Mouse (Mus musculus) R1 (cell line): ENCODE measurements at regions not wholly inside any gene's neighbourhood (a gene's known extent, or its start where the extent isn't known, plus 50 kb on each side); places are given as distances from the start of the nearest gene placed in this dataset.
"Not testable (repeated sequence)": the region's sequence is repeated elsewhere in the genome, so short reads cannot be mapped to it uniquely, and the experiment has no call there.

ENCODE experiments used
- DNase-seq: peaks from one replicate; pipeline ENCODE4 v3.0.0-alpha.2; 2018; ENCODE audit warnings: low read depth, low spot score

DNA sequence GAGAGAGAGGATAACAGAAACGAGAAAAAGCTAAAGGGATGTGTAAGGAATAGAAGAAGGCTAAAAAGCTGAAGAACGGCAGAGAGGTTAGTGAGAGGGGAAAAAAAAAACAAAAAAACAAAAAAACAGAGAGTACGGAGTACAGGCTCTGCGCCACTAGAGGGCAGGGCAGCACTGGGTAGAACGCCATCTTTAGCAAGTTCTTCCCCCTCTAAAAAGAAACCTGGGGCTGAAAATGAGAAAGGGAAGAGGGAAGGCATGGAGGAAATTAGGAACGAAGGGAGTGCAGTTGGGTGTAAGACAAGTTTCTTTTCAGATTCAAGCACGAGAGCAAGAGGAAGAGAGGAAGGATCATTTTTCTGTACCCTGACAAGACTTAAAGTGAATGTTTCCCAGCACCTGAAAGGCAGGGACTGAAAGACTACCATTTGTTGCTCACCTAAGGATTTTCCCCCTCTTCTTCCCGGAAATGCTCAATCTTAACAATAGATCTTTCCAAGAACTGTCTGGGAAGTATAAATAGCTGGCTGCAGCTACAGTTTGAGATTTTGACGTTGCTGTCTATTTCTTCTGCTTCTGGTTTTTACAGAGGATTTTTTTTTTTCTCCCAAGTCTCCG is 195.6 kb downstream of the Fam198b start:
- DNase-seq = peak; percentile 57

DNA sequence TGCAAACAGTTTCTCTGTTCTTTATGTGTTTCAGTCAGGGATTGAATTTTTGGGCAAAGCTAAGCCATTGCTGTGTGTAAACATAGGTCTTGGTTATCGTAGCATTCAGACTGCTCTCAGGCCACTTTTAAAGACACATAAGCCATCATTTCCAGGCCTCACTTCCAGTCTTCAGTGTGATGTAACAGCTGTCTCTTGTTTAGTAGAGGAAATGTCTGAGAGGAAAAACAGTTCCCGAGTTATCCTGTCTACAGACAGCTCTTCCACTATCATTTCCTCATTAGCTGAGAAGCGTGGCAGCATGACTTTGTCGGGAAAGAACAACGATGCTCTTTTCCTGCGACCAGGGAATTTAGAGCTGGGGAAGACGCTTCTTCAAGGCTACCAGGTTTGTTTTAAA is 196.9 kb downstream of the Fam198b start:
- DNase-seq = no peak

DNA sequence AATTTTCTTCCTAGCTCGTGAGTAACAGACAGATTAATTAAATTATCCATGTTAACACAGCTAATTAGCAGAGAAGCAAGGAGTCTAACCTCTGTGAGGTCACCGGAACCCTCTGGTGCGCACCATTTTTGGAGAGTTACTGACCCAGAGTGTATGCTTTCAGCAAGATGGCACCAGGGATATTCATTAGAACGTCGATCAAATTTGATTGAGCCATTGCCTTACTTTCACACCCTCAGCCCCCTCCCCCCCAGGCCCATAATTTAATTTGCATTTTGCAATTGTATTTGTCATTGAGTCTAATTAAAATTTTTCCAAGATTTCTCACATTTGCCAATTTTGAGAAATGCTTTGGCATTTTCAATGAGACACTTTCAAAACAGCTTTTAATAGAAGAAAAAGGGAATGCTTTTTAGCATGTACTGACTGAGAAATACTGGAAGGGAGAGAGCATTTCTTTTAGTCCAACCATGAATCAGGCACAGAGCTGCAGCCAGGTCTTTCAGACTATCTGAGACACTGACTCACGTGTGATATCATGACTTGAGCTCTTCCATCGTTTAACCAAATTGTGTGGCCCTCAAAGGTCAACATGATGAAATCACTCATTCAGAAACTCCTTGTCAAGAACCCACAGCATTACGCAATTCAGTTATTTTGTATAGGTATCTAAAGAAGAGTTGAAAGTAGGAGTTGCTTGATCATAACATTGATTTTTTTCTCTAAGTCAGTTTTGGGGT is 198.6 kb downstream of the Fam198b start:
- DNase-seq = no peak

DNA sequence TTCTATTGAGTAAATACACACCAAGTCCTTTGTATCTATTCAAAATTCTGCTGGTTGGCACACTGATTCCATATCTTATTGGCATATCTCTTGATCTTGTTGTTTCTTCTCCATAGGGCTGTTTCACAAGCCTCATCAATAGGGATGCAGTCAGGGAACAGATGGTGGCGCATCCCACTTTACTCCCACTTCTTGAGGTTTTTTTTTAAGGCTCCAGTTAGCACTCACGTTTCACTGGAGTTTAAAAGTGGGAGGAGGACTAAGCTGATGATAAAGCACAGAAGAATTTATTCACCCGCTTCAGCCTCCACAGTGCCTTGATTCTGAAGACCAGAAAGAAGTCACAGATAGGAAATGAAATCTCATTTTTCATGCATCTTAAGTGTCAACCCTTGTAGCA is 199.8 kb downstream of the Fam198b start:
- DNase-seq = no peak

DNA sequence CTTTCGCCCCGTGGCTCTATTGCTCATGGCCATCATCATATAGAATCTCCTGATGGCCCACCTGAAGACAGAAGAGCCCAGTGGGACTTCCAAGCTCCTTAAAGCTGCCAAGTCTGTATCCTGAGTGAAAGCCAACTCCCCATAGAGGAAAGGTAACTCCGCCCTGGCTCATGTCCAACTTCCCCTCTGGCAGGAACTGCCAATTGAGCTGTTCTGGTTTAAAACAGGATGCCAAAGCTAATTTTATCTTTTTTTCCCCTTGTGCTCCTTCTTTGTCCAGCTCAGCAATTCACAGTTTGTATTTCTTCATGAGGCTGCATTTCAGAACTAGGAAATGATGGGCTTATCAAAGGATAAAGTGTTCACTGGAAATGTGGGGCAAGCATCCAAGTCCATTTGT is 215.3 kb downstream of the Fam198b start:
- no peak for DNase-seq

DNA sequence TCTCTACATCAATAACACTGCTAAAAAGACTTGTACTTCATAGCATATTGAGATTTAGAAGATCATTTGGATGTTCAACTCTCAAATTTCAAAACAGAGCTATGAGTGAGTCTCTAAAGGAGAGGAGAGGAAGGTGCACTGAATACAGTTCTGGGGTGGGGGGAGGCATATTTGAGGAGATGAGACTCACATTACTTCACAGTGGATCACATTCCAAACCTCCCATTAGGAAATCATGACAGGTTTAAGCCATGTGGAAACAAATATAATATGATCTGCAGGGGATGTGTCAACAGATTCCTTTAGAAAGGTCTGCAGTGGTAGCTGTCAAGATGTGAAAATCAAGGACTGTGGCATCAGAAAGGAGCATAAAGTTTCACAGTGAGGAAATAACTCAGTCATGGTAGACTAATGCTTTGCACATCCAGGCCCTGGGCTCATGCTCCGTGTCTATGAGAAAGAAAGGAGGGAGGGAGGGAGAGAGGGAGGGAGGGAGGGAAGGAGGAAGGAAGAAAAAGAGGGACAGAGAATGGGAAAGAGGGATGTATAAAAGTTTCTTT is 235.9 kb downstream of the Fam198b start:
- DNase-seq = no peak

DNA sequence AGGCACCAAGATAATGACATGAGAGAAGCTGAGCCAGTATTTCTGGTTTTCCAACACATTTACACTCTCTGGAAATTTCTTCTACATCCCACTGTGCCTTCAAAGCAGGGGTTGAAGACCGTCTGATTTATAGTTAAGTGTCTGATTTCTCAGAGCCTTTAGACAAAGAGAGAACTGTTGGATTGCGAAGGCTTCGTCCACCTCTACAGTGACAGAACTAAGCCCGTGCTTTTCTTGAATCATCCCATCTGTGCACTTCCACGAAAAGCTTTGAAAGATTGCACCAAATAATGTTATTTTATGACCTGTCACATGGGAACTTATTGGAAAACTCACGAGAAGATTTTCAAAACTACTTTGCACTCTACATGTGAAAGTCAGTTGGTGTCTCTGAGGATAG is 239.3 kb downstream of the Fam198b start:
- no peak for DNase-seq

DNA sequence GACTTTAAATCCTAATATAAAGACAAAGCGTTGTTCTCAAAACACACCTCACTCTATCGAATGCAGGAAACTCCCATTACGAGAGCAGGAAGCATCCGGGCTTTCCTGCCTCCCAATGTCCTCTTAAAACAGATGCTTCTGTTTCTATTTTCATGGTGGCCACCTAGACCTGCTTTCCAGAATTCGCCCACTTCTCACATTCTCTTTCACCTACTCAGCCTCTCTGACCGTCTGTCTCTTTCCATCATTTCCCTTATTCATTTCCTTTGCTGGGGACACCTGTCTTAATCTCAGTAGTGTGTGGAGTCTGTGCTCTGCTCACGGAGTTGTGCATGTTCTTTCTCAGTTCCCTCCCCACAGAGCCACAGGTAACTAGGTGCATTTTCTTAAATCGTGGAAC is 240.3 kb downstream of the Fam198b start:
- DNase-seq = no peak

DNA sequence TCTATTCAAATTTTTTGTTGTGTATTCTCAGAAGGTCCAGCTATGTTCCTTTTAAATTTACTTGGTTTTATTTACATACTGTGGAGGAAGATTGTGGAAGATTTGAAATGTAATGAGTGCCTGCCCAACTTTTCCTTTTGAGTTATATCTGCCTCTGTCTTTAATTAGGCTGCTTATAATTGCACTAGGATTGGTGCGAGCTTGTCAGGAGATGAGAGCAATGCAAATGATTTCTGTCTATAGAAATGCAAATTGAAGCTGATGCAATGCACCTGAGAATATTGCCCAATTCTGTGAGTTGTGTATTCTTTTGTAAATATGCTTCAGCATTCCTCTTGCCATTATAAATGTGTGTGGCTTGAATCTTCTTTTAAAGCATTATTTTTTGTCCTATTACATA is 257.4 kb downstream of the Fam198b start:
- DNase-seq = no peak

DNA sequence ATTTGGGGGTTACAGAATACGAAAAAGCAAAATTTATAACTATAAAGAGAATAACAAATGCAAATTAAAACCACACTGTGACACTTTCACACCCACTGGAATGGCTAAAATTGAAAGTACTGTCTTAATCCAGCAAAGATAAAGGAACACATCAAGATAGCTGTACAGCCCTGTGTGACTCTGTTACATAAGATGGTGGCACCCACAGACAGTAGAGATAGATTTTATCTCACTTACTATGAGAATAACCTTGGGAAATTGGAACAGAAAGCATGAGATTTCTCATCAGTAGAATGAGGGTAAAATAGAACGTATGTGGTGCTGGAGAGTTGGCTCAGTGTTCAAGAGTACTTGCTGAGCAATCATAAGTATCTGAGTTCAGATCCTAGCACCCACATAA is 276.1 kb downstream of the Fam198b start:
- no peak for DNase-seq

DNA sequence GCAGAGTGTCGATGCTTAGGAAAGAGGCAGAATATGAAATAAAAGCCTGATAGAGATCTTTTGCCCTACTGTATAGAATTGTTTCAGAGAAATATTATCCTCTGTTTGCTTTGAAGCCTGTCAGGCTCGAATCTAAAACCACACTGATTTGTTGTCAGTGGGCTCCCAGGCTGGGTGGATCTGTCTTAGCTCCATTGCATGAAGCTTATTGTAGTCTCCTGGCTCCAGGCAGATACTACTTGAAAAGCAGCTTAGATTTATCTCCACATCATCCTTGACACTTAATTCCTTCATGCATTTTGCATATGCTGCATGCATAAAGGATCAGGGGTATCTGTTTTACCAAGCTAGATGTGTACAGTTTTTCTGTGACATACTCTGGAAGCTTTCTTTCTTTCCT is 297.4 kb downstream of the Fam198b start:
- no peak for DNase-seq

DNA sequence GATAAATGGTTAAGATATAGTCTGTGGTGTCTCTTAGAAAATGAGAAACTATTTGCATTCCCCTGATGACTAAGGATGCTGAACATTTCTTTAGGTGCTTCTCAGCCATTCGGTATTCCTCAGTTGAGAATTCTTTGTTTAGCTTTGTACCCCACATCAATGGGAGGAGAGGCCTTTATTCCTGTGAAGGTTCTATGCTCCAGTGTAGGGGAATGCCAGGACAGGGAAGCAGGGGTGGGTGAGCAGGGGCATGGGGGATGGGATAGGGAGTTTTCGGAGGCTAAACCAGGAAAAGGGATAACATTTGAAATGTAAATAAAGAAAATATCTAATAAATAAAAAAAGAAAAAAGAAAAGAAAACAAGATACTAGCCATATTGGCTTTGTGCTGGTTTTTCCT is 297.8 kb downstream of the Fam198b start:
- DNase-seq = not testable (repeated sequence)

DNA sequence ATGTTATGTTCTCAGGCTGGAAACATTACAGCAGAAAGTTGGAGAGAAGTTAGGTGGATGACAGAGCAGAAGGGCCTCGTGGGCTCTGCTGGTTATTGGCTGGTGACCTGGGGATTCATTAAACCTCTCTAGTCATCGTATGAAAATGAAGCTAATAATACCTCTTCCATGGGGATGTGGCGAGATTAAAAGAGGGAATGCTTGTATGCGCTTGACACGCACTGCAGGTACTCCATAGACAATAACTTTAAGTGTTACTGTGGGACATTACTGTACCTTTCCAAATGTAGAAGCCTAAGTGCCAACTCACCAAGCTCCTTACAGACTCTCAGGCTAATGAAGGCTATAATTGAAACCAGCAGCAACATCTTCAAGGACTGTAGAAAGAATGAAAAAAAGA is 303.1 kb downstream of the Fam198b start:
- DNase-seq = no peak

DNA sequence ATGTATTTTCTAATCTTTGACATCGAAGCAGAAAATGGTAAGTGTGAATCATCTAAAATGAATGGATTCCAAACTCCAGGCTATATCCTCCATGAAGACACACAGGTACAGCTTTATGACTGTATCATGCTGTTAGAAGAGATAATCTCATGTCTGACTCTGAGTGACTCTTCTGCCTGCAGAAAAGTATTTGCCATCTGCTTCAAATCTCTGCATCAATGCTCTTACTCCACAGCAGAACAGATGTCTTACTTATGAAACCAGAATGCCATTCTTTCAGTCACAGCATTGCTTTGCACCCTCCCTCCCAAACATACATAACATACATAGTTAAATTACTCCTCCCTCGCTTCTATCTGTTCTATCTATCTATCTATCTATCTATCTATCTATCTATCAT is 316.6 kb downstream of the Fam198b start:
- no peak for DNase-seq

DNA sequence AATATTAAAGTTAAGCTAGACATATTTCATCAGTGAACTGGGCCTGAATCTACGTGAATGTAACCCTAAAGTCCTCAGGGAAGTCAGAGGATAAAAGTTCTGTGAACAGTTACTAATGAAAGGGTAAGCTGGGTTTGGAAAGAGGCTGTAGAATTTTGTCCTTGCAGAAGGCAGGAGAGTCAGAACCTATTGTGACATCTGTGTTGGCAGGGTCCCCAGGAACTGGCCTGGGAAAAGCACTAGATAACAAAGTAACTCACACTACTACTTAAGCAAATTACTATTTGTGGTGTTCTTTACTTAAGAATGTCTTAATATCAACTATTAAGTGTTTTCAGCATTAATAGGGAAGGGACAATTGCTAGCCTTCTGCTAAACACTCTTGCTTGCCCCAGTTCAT is 320.5 kb downstream of the Fam198b start:
- no peak for DNase-seq

DNA sequence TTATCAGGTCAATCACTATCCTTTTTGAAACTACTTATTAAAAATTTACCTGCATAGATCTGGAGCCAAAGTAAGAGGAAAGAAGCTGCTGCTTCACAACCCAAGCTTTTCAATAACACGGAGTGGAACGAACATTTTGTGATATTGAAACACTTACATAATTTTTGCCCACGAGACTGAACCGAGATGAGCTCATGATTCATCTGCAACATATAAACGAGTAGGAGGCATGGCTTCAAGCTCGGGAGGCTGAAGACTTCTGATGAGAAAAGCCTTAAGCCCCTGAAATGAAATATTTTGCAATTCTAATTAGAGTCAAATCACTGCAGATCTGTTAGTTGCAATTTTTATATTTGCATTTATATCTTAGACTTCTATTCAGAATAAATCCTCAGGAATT is 321.0 kb downstream of the Fam198b start:
- DNase-seq = no peak

DNA sequence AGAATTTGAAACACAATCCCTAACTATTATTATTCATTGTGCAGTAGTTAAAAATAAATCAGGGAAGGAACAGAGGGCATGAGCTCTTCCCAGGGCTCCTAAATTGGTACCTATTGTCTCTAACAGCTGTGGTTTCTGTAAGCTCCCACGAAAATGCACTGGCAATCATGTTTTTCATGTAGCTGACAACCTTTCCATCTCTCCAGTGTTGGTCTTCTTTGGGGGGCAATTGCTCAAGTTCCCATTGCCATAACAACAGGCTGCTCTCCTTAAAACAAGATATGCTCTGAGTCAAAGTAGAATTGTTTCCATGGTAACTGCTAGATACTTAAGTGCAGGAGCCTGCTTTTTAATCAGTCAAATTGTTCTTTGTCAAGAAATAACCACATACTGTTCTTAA is 322.7 kb downstream of the Fam198b start:
- DNase-seq = no peak

DNA sequence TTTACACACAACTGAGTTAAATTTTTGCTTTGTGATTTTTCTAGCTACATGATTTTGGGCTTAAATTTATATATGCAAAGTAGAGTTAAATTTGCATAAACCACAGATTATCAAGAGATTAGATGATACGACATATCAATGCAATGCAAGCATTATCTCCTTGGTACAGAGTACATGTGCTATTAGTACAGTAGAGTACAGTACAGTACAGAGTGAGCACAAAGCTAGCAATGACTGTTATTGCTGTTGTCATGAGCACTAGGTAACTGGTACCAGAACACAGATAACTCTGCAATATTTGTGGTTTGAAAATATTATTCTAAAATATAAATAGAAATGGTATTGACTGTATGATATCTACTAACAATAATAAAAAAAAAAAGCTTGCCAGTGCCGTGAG is 323.7 kb downstream of the Fam198b start:
- no peak for DNase-seq

DNA sequence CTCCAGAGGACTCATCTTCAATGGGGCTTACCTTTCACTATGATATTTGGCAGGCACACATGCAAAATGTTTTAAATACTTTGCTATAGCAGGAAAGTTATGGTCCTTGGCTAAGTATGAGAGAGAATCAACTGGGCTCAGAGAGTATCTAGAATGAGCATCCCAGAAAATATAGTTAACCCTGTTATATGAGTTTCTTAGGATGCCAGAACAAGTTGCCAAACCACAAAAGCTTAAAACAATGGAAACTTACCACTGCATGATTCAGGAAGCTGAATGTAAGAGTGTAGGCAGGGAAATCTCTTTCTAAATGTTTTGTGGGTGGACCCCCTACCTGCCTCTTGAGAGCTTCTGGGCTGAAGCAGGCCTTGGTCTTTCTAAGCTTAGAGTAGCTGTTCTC is 325.3 kb downstream of the Fam198b start:
- DNase-seq = no peak

DNA sequence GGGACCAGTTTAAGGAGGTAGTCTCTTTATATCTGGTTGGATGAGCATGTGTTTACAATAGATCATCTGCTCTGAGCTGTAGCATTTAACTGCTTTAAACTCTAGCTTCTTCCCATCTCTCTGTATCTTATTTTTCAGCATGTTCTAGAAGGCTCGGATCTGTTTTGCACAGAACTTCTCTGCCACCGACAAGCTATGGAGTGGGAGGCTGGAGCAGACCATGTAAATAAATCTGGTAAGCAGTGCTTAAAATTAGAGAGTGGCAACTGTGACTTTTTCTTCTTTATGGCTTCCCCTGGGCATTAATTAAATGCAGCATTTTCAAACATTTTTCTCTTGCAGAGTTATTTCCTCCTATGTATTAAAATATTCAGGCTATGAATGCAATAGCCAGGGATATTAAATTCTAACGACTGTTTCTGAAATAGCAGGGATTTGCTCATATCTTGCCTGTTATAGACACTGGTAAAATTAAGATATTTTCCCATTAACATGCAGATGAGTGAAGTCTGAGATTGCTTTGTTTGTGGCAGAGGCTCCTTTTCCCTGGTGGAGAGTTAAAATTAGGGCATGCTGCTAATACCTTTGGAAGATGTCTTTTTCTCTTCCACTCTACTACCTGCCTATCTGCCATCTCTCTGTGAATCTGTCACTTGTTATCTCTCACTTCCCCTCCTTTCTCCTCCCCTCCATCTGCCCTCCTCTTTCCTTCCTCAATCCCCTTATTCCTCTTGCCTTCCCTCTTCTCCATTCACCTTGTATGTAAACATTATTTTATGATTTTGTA is 327.2 kb downstream of the Fam198b start:
- no peak for DNase-seq

DNA sequence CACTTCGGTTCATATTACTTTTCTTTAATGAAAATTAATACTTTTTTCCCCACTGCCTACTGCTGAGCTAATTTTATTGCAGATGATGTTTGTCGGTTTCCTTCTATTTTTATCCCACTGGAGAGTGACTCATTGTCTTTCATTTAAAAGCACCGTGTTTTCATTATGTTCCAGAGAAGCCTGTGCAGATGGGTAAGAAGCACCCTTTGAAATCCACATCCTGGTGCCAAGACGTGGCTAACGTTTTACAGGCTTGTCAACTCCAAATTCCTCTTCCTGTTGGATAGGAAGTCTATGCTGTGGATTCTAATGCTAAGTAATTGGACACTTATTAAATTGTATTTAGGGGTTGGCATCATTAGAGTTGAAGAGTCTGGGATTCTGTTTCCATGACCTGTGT is 364.3 kb downstream of the Fam198b start:
- no peak for DNase-seq

DNA sequence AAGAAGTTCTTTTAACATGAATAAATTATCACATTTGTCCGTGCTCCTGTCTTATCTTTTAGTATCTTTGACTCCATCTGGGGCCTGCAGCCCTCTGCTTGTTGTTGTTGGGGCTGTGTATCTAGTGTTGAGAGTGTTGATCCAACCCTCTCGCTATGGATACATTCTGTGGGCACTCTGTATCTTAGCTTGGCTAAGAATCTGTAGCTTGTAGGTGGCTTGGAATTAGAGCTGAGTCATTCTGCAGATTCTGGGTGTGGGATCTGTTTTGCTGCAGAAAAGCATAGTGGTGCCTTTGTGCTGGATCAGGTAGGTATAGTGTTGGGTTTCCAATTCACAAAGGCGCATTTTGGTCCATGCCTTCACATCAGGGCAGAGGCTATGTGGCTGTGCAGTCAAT is 365.6 kb downstream of the Fam198b start:
- no peak for DNase-seq

DNA sequence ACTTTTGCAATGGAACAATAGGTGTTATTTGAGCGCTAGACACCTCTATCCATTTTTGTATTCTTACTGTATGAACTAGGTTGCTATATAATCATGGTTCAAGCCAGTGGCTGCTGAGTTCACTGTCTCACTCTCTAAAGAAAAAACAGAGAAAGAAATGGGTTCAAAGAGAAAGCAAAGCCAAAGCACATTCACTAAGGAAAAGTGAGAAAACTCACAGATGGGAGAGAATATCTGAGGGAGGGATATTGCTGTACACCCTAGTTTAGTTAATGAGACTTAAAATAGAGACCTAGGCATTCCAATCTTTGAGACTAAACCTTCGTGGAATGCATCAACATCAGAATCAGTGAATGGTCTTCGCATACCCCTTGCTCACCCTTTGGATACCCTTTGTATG is 371.0 kb downstream of the Fam198b start:
- DNase-seq = no peak
